Mouse (Mus musculus) thymus, postnatal 25 days (tissue): ENCODE results near the gene Gss.

ENCODE experiments used
- DNase-seq: peaks from one replicate; pipeline ENCODE4 v3.0.0; 2022

Gene Gss

DNA sequence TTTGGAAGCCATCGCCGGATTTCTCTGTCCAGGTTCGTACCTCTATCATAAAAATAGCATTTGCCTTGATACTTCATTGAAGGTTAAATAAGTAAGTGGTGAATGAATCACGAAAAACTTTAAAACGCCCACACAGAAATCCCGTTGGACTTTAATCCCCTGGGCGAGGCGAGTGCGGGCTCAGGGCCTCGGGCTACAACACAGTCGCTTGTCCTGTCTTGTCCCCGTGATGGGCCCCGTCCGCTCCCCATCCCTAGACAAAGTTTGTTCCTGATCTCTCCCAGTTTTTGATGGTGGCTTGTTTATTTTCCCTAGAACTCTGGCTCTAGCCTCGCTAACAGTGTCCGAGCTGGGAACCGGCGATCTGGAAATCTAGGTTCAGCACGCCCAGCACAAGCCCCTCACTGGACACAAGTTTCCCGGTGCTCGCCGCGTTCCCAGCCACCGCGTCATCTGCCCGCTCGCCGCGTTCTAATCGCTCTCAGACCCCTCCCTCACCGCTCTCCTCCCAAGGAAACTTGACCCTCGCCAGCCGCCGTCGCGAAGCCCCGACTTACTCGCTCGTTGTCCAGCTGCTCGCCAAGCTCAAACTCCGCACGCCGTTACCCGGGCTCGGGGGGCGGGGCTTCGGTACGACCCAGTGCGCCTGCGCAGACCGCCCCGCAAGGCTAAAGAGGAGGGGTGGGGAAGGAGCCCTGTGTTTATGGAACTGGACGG lies at the start of gene Gss:
Gss (minus strand) TSS at position 674 of the 717 bp plus-strand sequence.
- peak; percentile 96 for DNase-seq

DNA sequence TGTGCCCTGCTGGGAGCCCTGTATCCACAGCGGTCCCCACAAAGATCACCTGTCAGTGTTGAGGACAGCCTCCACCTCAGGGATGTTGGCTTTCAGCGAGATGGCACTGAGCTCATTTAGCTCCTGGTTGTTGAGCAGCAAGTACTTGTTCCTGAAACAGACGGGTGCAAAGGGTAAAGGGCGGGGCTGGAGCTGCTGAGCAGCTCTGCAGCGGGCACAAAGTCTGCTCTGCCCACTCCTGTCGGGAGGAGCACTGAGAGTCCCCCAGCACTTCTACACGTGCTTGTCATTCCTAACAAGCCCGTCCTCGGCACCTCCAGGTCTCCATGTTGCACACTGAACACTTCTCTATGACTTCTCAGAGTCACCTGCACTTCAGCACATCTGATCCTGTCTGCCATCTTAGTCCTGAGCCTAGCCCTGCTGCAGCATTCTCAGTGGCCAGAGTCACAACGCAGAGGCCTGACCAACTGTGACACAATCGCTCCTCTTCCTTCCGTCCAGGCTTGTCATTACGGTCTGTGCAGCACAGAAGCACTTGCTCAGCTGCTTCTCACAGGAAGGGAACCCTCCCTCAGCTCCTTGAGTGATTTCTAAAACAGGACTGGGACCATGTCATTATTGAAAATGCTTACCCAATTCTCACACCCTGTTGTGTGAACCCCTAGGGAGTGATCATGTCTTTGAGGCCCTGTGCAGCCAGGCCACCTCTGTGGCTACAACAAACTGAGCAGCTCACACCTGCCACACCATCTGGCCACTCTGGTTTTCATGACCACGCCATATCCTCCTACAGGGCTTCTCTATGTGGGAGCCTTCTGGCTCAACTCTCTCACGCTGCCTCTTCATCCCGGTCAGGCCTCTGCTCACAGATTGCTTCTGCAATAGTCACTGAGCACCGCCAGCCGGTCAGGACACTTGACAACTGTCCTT lies 49.2 kb upstream of the Gss start:
- no peak for DNase-seq

DNA sequence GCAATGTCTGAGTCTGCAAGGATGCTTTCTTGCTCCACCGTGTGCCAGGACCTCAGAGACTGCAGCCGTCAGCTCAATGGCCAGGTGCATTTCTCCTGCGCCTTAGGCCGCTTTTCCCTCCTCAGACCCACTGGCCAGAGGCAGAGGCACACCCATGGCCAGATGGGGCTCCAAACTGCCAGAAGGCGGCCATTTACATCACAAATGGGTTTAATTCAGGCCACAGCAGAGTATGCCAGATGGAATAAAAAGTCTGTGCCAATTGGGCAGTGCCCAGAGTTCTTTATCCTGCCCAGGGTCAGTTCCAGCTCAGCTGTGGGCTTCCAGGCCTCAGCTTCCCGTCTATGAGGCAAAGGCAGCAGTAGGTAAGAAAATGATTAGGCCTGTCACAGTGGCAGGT lies 48.0 kb upstream of the Gss start:
- DNase-seq, result no peak

DNA sequence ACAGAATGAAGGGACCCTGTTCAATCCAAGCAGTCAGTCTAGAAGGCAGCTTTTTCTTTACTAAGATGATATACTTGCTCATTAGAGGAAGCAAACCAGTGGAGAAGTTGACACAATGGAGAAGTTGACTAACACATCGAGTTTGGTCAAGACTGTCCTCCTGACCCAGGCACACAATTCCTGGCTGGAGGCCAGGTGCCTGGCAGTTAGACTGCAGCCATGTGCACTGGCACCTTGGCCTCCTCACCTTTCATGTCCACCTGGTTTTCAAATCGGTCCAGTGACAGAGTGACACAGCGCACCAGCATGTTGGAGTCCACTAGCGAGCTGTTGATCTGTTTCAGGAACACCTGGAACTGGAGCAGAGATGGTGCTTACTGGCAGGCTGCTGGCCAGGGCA lies 44.8 kb upstream of the Gss start:
- DNase-seq, result no peak

DNA sequence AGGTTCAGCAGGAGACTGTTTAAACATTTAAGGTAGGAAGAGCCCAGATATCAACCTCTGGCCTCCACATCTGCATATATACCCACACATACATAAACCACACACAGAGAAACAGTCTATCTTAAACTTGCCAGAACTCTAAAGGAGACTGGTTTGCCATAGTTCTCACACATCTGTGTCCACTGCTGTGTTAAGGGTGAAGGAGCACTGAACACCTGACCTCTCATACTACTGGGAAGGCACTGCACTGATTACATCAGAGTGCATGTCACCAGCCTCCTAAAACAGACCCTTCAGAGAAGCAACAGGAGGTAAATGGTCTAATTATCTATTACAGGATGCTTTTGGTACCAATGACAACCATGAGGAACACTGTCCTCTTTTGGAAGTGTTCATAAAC lies 44.3 kb upstream of the Gss start:
- no peak for DNase-seq

DNA sequence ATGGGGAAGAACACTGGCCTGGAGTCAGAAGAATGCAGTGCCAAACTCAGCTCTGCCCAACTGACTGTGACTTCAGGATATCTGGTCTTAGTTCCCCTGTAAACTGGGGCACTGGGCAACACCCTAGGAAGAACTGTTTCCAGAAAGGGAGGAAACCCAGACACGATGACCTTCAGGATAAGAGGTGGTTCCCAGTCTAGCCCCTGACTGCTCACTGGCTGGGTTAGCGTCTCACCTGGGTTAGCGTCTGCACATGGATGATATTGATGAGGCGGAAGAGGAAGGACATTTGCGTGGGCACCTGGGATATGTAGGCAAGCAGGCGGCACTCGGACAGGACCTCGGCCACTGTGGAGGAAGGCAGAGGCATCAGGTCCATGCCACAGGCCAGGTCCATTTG lies 43.4 kb upstream of the Gss start:
- DNase-seq, result no peak

DNA sequence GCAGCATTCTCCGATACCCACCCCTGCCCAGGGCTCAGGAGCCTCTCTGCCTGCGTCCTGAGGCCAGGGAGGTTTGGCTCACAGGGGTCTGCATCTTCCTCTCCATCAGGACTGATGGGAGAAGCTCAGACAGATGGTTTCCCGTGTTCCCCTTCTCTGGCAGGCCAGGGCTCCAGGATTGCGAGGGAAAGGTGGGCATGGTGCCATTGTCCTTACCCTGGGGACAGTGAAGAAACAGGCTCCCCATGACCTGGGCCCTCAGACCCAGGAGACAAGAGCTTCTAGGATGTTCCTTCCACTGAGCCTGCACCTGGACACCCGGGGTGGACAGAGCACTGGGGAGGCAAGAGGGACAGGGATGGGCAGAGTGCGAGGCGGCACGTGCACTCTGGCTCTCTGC lies 42.0 kb upstream of the Gss start:
- DNase-seq, result no peak

DNA sequence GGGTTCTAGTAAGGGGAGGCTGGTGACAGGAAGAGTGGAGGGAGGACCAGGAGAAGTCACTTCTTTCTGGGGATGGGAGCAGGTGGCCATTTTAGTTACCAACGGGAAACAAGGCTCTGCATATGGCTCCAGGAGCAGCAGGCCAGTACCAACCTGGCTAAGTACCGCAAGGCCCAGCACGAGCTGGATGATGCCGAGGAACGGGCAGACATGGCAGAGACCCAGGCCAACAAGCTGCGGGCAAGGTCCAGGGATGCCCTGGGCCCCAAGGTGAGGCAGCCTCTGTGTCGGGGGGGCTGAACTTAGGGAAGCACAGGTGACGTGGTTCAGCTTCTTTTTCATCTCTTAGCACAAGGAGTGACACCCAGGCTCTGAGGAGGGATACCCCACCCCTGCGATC lies 41.1 kb upstream of the Gss start:
- DNase-seq, result no peak

DNA sequence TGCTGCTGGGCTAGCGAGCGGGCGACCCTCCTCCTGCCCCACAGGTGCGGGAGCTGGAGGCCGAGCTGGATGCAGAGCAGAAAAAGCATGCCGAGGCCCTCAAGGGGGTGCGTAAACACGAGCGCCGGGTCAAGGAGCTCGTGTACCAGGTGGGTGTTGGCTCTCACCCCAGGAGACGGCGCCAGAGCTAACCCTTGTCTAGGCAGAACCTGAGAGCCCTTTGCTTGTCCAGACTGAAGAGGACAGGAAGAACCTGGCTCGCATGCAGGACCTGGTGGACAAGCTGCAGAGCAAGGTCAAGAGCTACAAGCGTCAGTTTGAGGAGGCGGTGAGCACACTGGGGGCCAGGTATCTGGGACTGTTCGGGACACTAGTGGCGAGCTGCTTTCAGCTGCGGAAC lies 40.5 kb upstream of the Gss start:
- no peak for DNase-seq

DNA sequence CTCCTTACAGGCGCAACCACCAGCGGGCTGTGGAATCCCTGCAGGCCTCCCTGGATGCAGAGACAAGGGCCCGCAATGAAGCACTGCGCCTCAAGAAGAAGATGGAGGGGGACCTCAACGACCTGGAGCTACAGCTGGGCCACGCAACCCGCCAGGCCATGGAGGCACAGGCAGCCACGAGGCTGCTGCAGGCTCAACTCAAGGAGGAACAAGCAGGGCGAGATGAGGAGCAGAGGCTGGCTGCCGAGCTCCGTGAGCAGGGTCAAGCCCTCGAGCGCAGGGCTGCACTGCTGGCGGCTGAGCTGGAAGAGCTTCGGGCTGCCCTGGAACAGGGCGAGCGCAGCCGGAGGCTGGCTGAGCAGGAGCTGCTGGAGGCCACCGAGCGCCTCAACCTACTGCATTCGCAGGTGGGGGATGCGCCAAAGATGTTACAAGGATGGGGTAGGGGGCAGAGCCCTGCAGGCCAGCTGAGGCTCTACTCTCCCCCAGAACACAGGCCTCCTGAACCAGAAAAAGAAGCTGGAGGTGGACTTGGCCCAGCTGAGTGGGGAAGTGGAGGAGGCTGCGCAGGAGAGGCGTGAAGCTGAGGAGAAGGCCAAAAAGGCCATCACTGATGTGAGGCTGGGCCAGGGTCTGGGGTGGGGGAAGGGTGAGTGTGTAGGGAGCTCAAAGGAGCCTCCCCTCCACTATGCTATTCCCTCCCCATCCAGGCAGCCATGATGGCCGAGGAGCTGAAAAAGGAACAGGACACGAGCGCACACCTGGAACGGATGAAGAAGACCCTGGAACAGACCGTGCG lies 39.7 kb upstream of the Gss start:
- DNase-seq, result no peak

DNA sequence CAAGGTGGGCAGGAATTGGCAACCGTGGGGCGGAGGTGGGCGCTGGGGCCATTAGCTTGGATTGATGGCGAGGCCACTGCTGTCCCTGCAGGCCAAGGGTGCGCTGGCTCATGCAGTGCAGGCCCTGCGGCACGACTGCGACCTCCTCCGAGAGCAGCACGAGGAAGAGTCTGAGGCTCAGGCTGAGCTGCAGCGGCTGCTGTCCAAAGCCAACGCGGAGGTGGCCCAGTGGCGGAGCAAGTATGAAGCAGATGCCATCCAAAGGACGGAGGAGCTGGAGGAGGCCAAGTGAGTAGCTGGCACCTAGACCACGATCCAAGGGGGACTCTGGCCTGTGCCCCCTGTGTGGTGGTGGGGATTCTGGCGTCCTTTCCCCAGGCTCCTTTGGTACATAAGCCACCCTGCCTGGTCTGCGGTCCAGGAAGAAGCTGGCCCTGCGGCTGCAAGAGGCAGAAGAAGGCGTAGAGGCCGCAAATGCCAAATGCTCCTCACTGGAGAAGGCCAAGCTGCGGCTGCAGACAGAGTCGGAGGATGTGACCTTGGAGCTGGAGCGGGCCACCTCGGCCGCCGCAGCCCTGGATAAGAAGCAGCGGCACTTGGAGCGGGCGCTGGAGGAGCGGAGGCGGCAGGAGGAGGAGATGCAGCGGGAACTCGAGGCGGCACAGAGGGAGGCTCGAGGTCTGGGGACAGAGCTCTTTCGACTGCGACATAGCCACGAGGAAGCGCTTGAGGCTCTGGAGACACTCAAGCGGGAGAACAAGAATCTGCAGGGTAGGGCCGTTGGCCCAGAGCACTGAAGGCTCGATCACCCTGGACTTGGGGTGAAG lies 38.2 kb upstream of the Gss start:
- DNase-seq, result no peak

DNA sequence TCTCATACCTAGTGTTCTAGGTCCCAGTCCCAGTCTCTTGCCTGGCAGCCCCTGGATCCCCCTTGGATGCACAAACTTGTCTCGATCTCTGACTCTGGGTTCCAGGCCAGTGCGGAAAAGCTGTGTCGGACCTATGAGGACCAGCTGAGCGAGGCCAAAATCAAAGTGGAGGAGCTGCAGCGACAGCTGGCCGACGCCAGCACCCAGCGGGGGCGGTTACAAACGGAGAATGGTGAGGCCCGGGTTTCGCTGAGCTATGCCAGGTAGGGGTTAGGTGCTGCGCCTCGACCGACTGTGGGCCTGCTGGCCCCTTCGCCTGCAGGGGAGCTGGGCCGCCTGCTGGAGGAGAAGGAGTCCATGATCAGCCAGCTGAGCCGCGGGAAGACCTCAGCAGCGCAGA lies 37.5 kb upstream of the Gss start:
- DNase-seq, result no peak

DNA sequence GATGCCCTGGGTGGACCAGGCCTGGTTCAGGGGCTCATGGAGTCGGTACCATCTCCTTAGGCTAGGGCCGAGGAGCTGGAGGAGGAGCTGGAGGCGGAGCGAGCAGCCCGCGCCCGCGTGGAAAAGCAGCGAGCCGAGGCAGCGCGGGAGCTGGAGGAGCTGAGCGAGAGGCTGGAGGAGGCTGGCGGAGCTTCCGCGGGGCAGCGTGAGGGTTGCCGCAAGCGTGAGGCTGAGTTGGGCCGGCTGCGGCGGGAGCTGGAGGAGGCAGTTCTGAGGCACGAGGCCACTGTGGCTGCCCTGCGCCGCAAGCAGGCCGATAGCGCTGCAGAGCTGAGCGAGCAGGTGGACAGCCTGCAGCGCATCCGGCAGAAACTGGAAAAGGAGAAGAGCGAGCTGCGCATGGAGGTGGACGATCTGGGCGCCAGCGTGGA lies 36.6 kb upstream of the Gss start:
- no peak for DNase-seq

DNA sequence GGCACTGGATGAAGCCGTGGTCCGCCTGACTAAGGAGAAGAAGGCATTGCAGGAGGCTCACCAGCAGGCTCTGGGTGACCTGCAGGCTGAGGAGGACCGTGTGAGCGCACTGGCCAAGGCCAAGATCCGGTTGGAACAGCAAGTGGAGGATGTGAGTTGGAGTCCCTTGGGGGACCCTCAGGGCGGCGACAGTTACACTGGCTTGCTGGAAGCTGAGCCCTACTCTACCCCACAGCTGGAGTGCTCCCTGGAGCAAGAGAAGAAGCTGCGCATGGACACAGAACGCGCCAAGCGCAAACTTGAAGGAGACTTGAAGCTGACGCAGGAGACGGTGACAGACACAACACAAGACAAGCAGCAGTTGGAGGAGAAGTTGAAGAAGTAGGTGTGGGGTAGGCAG lies 35.9 kb upstream of the Gss start:
- no peak for DNase-seq

DNA sequence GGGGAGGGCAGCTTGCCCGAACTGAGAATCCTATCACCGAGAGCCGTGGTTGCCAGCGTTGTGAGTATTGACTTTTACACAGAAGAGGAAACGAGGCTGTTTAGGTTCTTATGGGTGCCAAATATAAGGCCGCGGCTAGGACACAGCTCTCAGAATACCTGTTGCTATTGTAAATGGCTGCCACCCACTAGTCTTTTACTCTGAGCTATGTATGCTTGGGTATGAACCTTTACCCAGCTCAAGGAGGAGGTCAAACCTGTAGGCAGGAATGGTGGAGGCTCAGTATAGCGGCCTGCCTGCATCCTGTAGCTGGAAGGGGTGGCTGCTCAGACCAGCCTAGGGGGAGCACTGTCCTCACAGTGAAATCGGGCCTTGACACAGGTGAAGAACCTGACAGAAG lies 35.5 kb upstream of the Gss start:
- DNase-seq, result no peak

DNA sequence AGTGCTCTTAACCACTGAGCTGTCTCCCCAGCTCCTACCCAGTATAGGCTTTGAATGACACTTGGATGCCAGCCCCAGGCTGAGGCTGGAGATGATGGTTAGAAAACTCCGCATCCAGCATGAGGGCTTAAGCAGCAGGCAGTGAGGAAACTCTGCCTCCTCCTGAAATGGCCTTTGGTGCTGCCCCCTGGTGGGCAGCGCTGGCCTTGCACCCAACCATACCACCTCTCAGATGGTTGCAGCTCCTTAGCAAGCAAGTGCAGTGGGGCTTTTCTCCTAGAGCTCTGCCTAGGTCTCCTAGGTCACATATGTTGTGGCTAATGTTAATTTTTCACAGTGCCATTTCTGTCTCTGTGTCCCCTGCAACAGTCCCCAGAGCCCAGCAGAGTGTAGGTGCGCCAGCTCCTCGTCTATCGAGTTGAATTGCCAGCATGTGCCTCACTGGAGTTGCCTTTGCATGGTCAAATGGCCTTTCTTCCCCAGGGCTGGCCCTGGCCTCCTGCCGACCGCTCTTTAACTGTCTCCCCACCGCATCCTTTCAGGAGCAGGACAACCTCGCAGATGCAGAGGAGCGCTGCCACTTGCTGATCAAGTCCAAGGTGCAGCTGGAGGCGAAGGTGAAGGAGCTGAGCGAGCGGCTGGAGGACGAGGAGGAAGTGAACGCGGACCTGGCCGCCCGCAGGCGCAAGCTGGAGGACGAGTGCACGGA lies 34.6 kb upstream of the Gss start:
- peak; percentile 71 for DNase-seq

DNA sequence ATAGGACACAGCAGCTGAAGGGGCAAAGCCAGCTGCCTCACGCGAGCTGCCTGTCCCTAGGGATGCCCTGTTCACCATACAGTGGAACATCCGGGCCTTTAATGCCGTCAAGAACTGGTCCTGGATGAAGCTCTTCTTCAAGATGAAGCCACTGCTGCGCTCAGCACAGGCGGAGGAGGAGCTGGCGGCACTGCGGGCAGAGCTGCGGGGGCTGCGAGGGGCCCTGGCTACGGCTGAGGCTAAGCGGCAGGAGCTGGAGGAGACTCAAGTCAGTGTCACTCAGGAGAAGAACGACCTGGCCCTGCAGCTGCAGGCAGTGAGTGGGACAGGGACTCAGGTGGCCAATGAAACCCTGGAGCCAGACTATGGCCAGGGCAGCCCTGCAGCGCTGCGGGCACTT lies 33.7 kb upstream of the Gss start:
- DNase-seq, result no peak

DNA sequence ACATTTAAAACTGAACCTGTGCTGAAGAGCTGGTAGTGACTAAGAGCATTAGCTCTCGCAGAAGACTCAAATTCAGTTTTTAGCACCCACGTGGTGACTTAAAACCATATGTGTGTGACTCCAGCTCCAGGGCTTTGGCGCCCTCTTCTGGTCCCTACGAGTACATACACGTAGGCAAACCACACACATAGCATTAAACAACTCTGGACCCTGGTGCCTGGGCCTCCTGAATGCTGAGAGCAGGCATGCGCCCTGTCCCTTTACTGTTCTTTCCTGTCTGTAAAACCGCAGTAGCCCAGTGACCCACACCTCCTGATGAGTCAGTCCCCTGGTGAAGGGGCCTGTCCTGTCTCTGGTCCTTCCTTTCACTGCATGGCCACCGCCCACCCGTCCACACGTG lies 32.1 kb upstream of the Gss start:
- DNase-seq, result no peak

DNA sequence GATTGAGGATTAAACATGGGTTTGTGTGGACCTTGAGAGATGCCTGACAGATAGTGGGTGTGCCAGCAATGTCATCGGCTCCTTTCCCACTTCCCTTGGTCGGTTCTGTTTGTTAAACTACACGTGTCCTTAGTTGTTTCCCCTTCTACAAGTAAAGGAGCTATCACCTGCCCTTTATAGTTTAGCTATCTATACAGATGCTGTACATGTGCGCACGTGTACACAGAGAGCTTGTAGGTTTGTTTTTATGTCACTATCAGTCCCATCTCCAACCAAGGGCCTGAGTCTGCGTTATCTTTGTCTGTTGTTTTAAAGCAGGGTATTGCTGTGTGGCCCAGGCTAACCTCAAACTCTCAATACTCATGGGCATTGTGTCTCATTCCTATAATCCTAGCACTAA lies 31.4 kb upstream of the Gss start:
- no peak for DNase-seq

DNA sequence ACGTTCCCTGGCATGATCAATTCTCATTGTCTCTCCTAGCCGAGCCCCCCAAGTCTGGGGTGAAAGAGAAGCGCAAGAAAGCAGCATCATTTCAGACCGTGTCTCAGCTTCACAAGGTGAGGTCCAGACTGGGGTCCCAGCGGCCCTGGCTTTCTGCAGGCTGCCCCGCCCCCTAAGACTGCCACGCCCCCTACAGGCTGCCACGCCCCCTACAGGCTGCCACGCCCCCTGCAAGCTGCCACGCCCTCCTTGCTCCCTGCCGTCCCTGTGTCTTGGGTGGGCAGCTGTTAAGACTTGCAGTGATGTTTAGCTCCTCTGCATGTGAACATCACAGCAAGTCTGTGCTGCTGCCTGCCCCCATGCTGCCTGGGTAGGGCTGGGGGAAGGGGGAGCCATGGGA lies 30.0 kb upstream of the Gss start:
- no peak for DNase-seq

DNA sequence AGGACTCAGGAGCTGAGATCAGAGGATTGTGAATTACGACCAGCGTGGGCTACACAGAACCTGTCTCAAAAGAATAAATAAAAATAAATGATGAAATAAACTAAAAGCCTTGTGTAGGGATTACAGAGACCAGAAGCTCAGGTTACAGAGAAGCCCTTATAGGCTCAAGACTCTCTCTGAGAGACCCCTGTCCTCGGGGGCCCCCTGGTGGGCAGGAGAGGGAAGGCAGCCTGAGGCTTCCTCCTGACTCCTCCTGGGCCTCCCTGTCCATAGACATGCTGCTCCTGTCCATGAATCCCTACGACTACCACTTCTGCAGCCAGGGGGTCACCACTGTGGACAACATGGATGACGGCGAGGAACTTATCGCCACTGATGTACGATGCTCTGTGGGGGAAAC lies 27.2 kb upstream of the Gss start:
- DNase-seq, result peak; percentile 90

DNA sequence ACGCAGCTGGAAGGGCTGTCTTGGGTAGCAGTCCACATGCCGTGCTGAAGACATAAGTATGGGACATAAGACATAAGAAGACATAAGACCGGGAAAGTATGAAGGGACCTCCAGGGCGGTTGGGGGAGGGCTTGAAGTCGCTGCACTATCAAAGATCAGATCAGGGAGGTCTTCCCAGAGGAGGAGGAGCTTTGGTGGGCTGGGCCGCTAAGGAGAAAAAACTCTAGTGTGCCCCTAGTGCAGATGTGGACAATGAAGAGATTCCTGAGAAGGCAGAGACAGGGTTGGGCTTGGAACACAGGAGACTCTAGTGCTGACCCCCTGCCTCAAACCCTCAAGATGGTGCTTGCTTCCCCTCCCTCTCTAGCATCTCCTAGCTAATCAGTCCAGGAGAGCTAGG lies 24.4 kb upstream of the Gss start:
- no peak for DNase-seq
